Mouse (Mus musculus): ENCODE results near the gene Sp110. TPM values are rescaled to one million over a fixed set of nuclear protein-coding genes. Genes with fewer than 3 reads are reported as not detected.
"Not testable (repeated sequence)": the region's sequence is repeated elsewhere in the genome, so short reads cannot be mapped to it uniquely, and the experiment has no call there.

The Sp110 gene
- polyA plus RNA-seq, 1 experiment from 2014 or later: 1.5 TPM

DNA sequence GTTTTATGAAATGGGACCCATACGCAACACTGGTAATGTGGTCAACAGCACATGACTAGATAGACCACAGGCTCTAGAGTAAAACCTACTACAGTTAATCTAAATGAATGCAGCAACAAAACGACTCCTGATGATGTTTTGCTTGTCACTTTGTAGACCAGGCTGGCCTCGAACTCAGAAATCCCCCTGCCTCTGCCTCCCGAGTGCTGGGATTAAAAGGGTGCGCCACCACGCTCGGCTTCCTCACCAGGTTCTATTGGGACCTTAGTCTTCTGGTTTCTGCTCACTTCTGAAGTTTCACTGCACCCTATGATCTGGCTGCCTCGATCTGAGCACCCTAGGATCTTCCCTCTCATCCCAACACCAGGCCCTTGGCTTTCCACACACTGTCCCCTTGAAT lies 6.1 kb downstream of the Sp110 start:
- H3K4me1 ChIP-seq (replicated peaks); H3K9ac ChIP-seq; H3K9me3 ChIP-seq (replicated peaks); H3K27ac ChIP-seq (ENCODE audit: poor library complexity, severe bottlenecking); H3K36me3 ChIP-seq; ATAC-seq (ENCODE audit: insufficient number of reproducible peaks, low FRiP score); H3K4me2 ChIP-seq; H3K4me3 ChIP-seq; H3K27me3 ChIP-seq (replicated peaks): not testable (repeated sequence)
- 78% methylated on average over 8 of the region's 8 CpGs for WGBS

DNA sequence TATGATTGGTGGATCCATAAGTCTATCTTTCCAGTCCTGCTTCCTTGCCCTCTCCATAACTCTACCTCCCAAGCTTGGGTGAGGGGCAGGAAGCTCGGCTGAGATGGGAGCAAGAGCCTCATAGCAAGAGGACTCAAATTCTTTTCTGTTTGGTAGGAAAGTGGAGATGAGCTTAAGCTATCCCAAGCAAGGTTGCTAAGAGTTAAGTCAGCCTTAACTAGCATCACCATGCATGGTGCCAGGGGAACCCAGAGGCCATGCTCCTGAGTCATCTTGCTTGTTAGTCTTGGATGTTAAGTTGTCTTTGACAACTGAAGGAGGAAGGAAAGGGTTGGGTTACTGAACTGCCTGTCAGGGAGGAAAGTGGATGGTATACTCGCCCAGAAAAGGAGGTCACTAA lies 9.9 kb downstream of the Sp110 start:
- not testable (repeated sequence) for ATAC-seq (ENCODE audit: insufficient number of reproducible peaks, low FRiP score); H3K4me1 ChIP-seq (replicated peaks); H3K4me3 ChIP-seq; H3K9me3 ChIP-seq (replicated peaks); H3K4me2 ChIP-seq; H3K36me3 ChIP-seq; H3K9ac ChIP-seq; H3K27me3 ChIP-seq (replicated peaks); H3K27ac ChIP-seq (ENCODE audit: poor library complexity, severe bottlenecking)
- WGBS: 73% methylated on average over 1 of the region's 2 CpGs

DNA sequence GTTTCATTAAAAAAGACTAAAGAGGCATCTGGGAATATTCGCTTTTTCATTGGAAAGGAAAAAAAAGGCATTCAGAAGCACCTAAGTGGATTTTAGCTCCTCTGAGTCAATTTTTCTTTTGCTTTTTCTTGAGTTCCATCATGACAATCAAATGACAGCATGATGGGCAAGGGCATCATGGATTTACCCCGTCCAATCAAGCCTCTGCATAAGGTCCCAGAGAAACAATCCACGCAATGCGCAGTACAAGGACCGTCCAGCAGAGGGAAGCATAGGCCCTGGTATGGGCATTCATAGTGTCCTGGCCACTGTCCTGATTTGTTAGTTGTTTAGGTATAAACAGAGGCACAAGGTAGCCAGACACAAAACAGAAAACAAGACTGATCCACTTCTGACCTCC lies 17.1 kb downstream of the Sp110 start:
- not testable (repeated sequence) for ATAC-seq (ENCODE audit: insufficient number of reproducible peaks, low FRiP score); H3K27me3 ChIP-seq (replicated peaks); H3K4me1 ChIP-seq (replicated peaks); H3K9me3 ChIP-seq (replicated peaks); H3K36me3 ChIP-seq; H3K4me3 ChIP-seq; H3K27ac ChIP-seq (ENCODE audit: poor library complexity, severe bottlenecking); H3K9ac ChIP-seq; H3K4me2 ChIP-seq
- 26% methylated on average over 5 of the region's 5 CpGs for WGBS

GRCm38 (mm10) chr1:85580578-85580977 lies 18.0 kb downstream of the Sp110 start:
- not testable (repeated sequence) for ATAC-seq (ENCODE audit: insufficient number of reproducible peaks, low FRiP score); H3K4me2 ChIP-seq; H3K9me3 ChIP-seq (replicated peaks); H3K36me3 ChIP-seq; H3K4me3 ChIP-seq; H3K4me1 ChIP-seq (replicated peaks); H3K9ac ChIP-seq; H3K27ac ChIP-seq (ENCODE audit: poor library complexity, severe bottlenecking); H3K27me3 ChIP-seq (replicated peaks)
- WGBS: 74% methylated on average over 3 of the region's 3 CpGs

- peak; percentile 42; the same call in 1 of the 2 replicates for ATAC-seq (ENCODE audit: insufficient number of reproducible peaks, low FRiP score)
- 62% methylated on average over 3 of the region's 4 CpGs for WGBS
- H3K9me3 ChIP-seq (replicated peaks); H3K4me1 ChIP-seq (replicated peaks); H3K27me3 ChIP-seq (replicated peaks); H3K4me2 ChIP-seq; H3K9ac ChIP-seq; H3K36me3 ChIP-seq; H3K27ac ChIP-seq (ENCODE audit: poor library complexity, severe bottlenecking); H3K4me3 ChIP-seq: not testable (repeated sequence)
Observed at GRCm38 (mm10) chr1:85580148-85580534, 18.5 kb downstream of the Sp110 start.

DNA sequence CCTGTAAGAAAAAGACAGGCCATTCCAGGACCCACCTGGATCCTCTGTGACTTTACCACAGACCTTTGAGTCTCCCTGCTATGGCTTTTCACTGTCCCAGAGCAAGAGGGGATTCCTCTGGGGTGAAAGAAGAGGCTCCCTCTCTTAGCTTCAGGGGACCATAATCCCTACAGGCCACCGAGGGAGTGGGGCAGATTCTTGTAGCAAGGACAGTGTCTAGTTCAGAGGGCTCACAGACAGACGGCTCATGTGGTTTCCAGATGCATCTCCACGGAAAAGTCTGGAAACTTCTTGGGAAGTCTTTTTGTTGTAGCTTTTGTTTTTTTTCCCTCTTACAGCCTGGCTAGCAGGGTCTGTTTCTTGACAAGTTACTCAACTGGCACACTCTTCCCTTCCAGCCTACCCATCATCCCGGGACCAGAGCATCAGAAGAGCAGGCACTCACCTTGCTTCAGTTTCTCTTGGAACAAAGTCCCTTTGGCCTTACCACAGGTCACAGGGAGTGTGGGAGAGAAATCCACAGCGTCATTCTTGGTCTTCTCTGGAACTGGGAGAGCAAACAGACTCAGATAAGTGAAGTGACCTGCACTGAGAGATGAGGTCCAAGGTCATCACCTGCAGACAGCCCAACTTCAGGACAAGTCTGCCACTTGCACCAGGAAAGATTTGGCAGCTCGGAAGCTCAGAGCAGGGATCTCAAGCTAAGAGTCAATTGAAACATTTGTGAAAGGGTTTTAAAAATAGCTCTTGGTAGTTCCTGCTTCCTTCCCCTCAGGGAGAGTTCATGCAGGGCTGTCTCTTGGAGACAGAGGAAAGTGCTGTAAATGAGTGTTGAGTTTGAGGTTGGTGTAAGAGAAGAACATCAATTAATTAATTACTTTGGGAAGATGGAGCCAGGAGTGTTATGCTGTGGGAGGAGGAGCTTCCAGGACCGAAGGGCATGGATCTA lies 19.1 kb downstream of the Sp110 start:
- ATAC-seq (ENCODE audit: insufficient number of reproducible peaks, low FRiP score): peak; percentile 18; the same call in 1 of the 2 replicates
- H3K9ac ChIP-seq; H3K36me3 ChIP-seq; H3K4me1 ChIP-seq (replicated peaks); H3K4me2 ChIP-seq; H3K27ac ChIP-seq (ENCODE audit: poor library complexity, severe bottlenecking); H3K4me3 ChIP-seq; H3K9me3 ChIP-seq (replicated peaks); H3K27me3 ChIP-seq (replicated peaks): not testable (repeated sequence)
- 58% methylated on average over 6 of the region's 7 CpGs for WGBS

- not testable (repeated sequence) for H3K36me3 ChIP-seq
Observed at GRCm38 (mm10) chr1:85578372-85579010, 20.1 kb downstream of the Sp110 start.

GRCm38 (mm10) chr1:85575376-85575775 lies 23.2 kb downstream of the Sp110 start, which contains the start of gene G530012D18Rik:
Gene G530012D18Rik (plus strand): TSS chr1:85575676.
- WGBS: 41% methylated on average over 2 of the region's 3 CpGs
- not testable (repeated sequence) for H3K27me3 ChIP-seq (replicated peaks); H3K4me3 ChIP-seq; H3K4me2 ChIP-seq; H3K9me3 ChIP-seq (replicated peaks); H3K4me1 ChIP-seq (replicated peaks); H3K9ac ChIP-seq; ATAC-seq (ENCODE audit: insufficient number of reproducible peaks, low FRiP score); H3K27ac ChIP-seq (ENCODE audit: poor library complexity, severe bottlenecking); H3K36me3 ChIP-seq

More at GRCm38 (mm10) chr1:85578372-85579010, 20.1 kb downstream of the Sp110 start:
- not testable (repeated sequence) for H3K4me1 ChIP-seq (replicated peaks); H3K27ac ChIP-seq (ENCODE audit: poor library complexity, severe bottlenecking); H3K9me3 ChIP-seq (replicated peaks); H3K4me2 ChIP-seq; H3K9ac ChIP-seq; ATAC-seq (ENCODE audit: insufficient number of reproducible peaks, low FRiP score); H3K27me3 ChIP-seq (replicated peaks); H3K4me3 ChIP-seq
- 39% methylated on average over 3 of the region's 3 CpGs for WGBS

DNA sequence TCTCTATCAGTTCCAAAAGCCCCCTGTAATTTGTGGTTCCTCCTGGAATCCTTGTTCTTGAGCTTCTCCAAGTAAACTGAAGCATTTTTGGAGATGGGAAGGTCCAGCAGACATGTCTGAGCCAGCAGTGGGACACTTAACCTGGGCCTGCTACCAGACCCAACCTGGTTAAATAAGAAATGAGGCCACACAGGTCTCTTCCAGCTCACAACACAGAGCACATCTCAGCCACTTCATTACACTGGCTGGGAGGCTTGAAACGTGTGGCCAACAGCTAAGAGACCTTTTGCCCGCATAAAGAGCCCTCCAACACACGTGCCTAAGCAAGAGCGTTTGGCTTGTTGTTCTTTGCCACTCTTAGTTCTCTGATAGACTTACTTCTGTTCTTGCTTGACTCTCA lies 25.1 kb downstream of the Sp110 start:
- not testable (repeated sequence) for H3K36me3 ChIP-seq; H3K4me2 ChIP-seq; H3K9ac ChIP-seq; H3K27ac ChIP-seq (ENCODE audit: poor library complexity, severe bottlenecking); H3K9me3 ChIP-seq (replicated peaks); H3K4me3 ChIP-seq; H3K4me1 ChIP-seq (replicated peaks); H3K27me3 ChIP-seq (replicated peaks); ATAC-seq (ENCODE audit: insufficient number of reproducible peaks, low FRiP score)
- 60% methylated on average over 4 of the region's 4 CpGs for WGBS

- H3K4me2 ChIP-seq; H3K27me3 ChIP-seq (replicated peaks); H3K9ac ChIP-seq; ATAC-seq (ENCODE audit: insufficient number of reproducible peaks, low FRiP score); H3K36me3 ChIP-seq; H3K9me3 ChIP-seq (replicated peaks); H3K4me3 ChIP-seq; H3K4me1 ChIP-seq (replicated peaks); H3K27ac ChIP-seq (ENCODE audit: poor library complexity, severe bottlenecking): not testable (repeated sequence)
- WGBS: 70% methylated on average over 4 of the region's 4 CpGs
Observed at GRCm38 (mm10) chr1:85555261-85555660, 43.4 kb downstream of the Sp110 start.

DNA sequence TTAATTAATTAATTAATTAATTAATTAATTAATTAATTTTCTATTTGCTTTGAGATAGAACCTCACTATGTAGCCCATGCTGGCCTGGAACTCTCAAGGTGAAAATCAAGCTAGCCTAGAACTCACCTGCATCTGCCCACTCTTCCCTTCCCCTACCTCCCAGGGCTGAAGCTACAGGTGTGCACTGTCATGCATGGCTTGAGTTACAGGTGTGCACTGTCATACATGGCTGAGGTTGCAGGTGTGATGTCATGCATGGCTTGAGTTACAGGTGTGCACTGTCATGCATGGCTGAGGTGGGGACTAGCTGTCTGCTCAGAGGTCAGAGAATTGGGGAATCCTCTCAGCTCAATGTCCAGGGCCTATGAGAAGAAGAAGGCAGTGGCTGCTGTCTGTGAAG lies 52.2 kb downstream of the Sp110 start:
- 0 out of 2 replicates have a peak, but pooled peaks cover 10% of the 10 kb centered on the region for H3K9me3 ChIP-seq (replicated peaks)
- not testable (repeated sequence) for H3K4me3 ChIP-seq; H3K9ac ChIP-seq; ATAC-seq (ENCODE audit: insufficient number of reproducible peaks, low FRiP score); H3K4me2 ChIP-seq; H3K27me3 ChIP-seq (replicated peaks); H3K4me1 ChIP-seq (replicated peaks); H3K36me3 ChIP-seq; H3K27ac ChIP-seq (ENCODE audit: poor library complexity, severe bottlenecking)

Data from heart, embryonic 12.5 days (tissue).